Mouse (Mus musculus): ENCODE measurements around the gene Brd4. TPM values are rescaled to one million over a fixed set of nuclear protein-coding genes. Genes with fewer than 3 reads are reported as not detected.

The Brd4 gene
- total and polyA plus RNA-seq, 3 experiments: 12.3 to 91.4 TPM; not detected in 1

- peaks cover 0 to 5% of the 10 kb centered on the region in 2 experiments; a peak in 1 of 4 replicates for H3K4me1 ChIP-seq (ENCODE audit: control insufficient read depth in 1 of 2, insufficient read depth in 2 of 2, low read length in 2 of 2)
- H3K79me2 ChIP-seq (ENCODE audit: control insufficient read depth, insufficient read depth, low read length, poor library complexity): peaks cover 26% of the 10 kb centered on the region
- no peaks in the 10 kb centered on the region for H3K9me3 ChIP-seq (replicated peaks; ENCODE audit: insufficient read depth, low read length)
- no peak for DNase-seq (ENCODE audit: low read depth, low spot score)
- H3K36me3 ChIP-seq (ENCODE audit: control insufficient read depth in 1 of 2, insufficient read depth in 2 of 2, low read length in 2 of 2): peaks cover 18 to 33% of the 10 kb centered on the region in 2 experiments
- no peaks in the 10 kb centered on the region for H3K27me3 ChIP-seq (ENCODE audit: control insufficient read depth in 1 of 2, insufficient read depth in 2 of 2, low read length in 2 of 2)
- no peak overlapping the region for H3K27ac ChIP-seq (ENCODE audit: control insufficient read depth, low read depth, low read length)
- TF ChIP-seq MAZ (IDR thresholded peaks at IDR 0.05; ENCODE audit: low read depth, low read length) (no peak), MAX (IDR thresholded peaks at IDR 0.05; ENCODE audit: low read length) (no peak), TCF12 (IDR thresholded peaks at IDR 0.05; ENCODE audit: low read depth, low read length) (no peak), MYC (IDR thresholded peaks at IDR 0.05; ENCODE audit: low read depth, low read length) (no peak), GATA1 (IDR thresholded peaks at IDR 0.05; ENCODE audit: low read depth, low read length) (no peak), USF2 (IDR thresholded peaks at IDR 0.05; ENCODE audit: borderline replicate concordance in 1 of 2, insufficient read depth in 1 of 2, low read depth in 1 of 2, low read length in 2 of 2) (no peak), TAL1 (IDR thresholded peaks at IDR 0.05; ENCODE audit: low read length) (no peak), ZC3H11A (IDR thresholded peaks at IDR 0.05; ENCODE audit: low read depth, low read length) (no peak), MYB (IDR thresholded peaks at IDR 0.05; ENCODE audit: low read depth, low read length) (no peak), RAD21 (IDR thresholded peaks at IDR 0.05; ENCODE audit: low read depth, low read length) (no peak), EP300 (IDR thresholded peaks at IDR 0.05; ENCODE audit: low read depth in 1 of 2, low read length in 2 of 2) (no peak)
- no peak overlapping the region for H3K9ac ChIP-seq (ENCODE audit: control insufficient read depth, low read depth, low read length, poor library complexity, severe bottlenecking)
- H3K4me3 ChIP-seq (ENCODE audit: control insufficient read depth in 1 of 2, insufficient read depth in 1 of 2, low read depth in 2 of 2, low read length in 2 of 2): no peak overlapping the region
Observed at GRCm38 (mm10) chr17:32229256-32229655, 55.3 kb downstream of the Brd4 start.

DNA sequence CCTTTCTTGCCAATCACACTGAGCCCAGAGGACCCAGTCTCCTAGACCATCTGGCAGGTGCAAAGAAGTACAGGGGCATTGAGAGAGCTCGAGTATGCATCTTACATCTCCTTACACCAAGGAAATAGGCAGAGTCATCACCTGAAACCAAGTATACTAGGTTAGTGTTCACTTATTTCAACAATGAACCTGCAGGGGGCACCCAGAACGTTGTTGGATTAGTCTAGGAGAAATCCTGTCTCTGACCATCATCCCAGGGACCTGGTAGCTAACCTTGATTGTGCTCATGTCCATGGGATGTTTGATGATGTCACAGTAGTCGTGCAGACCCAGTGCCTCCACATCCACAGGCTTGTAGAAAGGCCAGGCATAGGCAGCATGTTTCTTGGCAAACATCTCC lies 63.6 kb downstream of the Brd4 start:
- no peaks in the 10 kb centered on the region; a peak in 1 of 4 replicates for H3K4me1 ChIP-seq (ENCODE audit: control insufficient read depth in 1 of 2, insufficient read depth in 2 of 2, low read length in 2 of 2)
- TF ChIP-seq ELF1 (IDR thresholded peaks at IDR 0.05; ENCODE audit: low read depth, low read length) (no peak), SMC3 (IDR thresholded peaks at IDR 0.05; ENCODE audit: low read depth, low read length) (peak; percentile 26; the same call in 1 of the 2 replicates), RAD21 (IDR thresholded peaks at IDR 0.05; ENCODE audit: low read depth, low read length) (no peak), E2F4 (IDR thresholded peaks at IDR 0.05; ENCODE audit: borderline replicate concordance, low read depth, low read length) (no peak), MYB (IDR thresholded peaks at IDR 0.05; ENCODE audit: low read depth, low read length) (no peak), ZKSCAN1 (IDR thresholded peaks at IDR 0.05; ENCODE audit: low read depth, low read length) (no peak), CTCF (IDR thresholded peaks at IDR 0.05 in 2 of 3, conservative IDR thresholded peaks at IDR 0.05 in 1 of 3; ENCODE audit: control insufficient read depth in 1 of 3, insufficient read depth in 1 of 3, low read depth in 2 of 3, low read length in 3 of 3, poor library complexity in 1 of 3, severe bottlenecking in 1 of 3) (peak in 2 of 3 experiments; percentile 13 to 27; a peak in 2 of 6 replicates), CHD2 (IDR thresholded peaks at IDR 0.05; ENCODE audit: low read length) (no peak), USF2 (IDR thresholded peaks at IDR 0.05; ENCODE audit: borderline replicate concordance in 1 of 2, insufficient read depth in 1 of 2, low read depth in 1 of 2, low read length in 2 of 2) (no peak), RCOR1 (IDR thresholded peaks at IDR 0.05; ENCODE audit: low read depth, low read length) (no peak)
- no peak overlapping the region for H3K9ac ChIP-seq (ENCODE audit: control insufficient read depth, low read depth, low read length, poor library complexity, severe bottlenecking)
- peaks cover 0 to 45% of the 10 kb centered on the region in 2 experiments; a peak in 3 of 4 replicates for H3K36me3 ChIP-seq (ENCODE audit: control insufficient read depth in 1 of 2, insufficient read depth in 2 of 2, low read length in 2 of 2)
- H3K4me3 ChIP-seq (ENCODE audit: control insufficient read depth in 1 of 2, insufficient read depth in 1 of 2, low read depth in 2 of 2, low read length in 2 of 2): no peak overlapping the region
- H3K79me2 ChIP-seq (ENCODE audit: control insufficient read depth, insufficient read depth, low read length, poor library complexity): no peaks in the 10 kb centered on the region
- no peaks in the 10 kb centered on the region for H3K9me3 ChIP-seq (replicated peaks; ENCODE audit: insufficient read depth, low read length)
- H3K27ac ChIP-seq (ENCODE audit: control insufficient read depth, low read depth, low read length): no peak overlapping the region
- no peak for DNase-seq (ENCODE audit: low read depth, low spot score)
- no peaks in the 10 kb centered on the region for H3K27me3 ChIP-seq (ENCODE audit: control insufficient read depth in 1 of 2, insufficient read depth in 2 of 2, low read length in 2 of 2)

Measured in MEL (cell line).